In genomic region chr7:84142196-84142595, GRCm38 (mm10) we compare ENCODE assay signal across 16 mouse cellular contexts. TPM values are rescaled to one million over a fixed set of nuclear protein-coding genes. Genes with fewer than 3 reads are reported as not detected.
"Had no signal": no experiment of that assay in that cellular context is flagged by ENCODE, and none has a peak within 500 bp of the region (broad histone marks: within the 10 kb centered on the region; RNA-seq: fewer than 3 reads in every experiment).

No protein-coding gene starts in this region.

- ATAC-seq: hindbrain, postnatal 0 days had no signal

- H3K27ac ChIP-seq: hindbrain, postnatal 0 days; kidney, postnatal 0 days; limb, embryonic 15.5 days; midbrain, embryonic 10.5 days; neural tube, embryonic 12.5 days had no signal

- H3K27me3 ChIP-seq: limb, embryonic 15.5 days; liver, embryonic 15.5 days; neural tube, embryonic 12.5 days had no signal

- H3K9me3 ChIP-seq: limb, embryonic 15.5 days; liver, embryonic 15.5 days; midbrain, embryonic 10.5 days; neural tube, embryonic 12.5 days had no signal

- H3K36me3 ChIP-seq: limb, embryonic 15.5 days; liver, embryonic 15.5 days; neural tube, embryonic 12.5 days had no signal

- H3K4me2 ChIP-seq: limb, embryonic 15.5 days; neural tube, embryonic 12.5 days had no signal

- H3K4me3 ChIP-seq: limb, embryonic 15.5 days; liver, embryonic 15.5 days; midbrain, embryonic 10.5 days; neural tube, embryonic 12.5 days had no signal

- DNase-seq: kidney, adult 11 months; kidney, postnatal 36 days; layer of hippocampus, adult 9-11 months; layer of hippocampus, postnatal 36 days; midbrain, embryonic 14.5 days; thymus, postnatal 4 days had no signal

- H3K9ac ChIP-seq: limb, embryonic 15.5 days; liver, embryonic 15.5 days; neural tube, embryonic 12.5 days had no signal

RNA-seq across cellular contexts. Expression of gene Cemip, which starts 55.9 kb away (rescaled TPM):
- total RNA-seq: monocyte, adult 5-6 weeks; neutrophil, adult 5-6 weeks had no signal
- polyA plus RNA-seq: limb, embryonic 11.5 days; thymus, postnatal 0 days had no signal
